Mouse (Mus musculus): ENCODE measurements at regions not wholly inside any gene's neighbourhood (a gene's known extent, or its start where the extent isn't known, plus 50 kb on each side); places are given as distances from the start of the nearest gene placed in this dataset.

DNA sequence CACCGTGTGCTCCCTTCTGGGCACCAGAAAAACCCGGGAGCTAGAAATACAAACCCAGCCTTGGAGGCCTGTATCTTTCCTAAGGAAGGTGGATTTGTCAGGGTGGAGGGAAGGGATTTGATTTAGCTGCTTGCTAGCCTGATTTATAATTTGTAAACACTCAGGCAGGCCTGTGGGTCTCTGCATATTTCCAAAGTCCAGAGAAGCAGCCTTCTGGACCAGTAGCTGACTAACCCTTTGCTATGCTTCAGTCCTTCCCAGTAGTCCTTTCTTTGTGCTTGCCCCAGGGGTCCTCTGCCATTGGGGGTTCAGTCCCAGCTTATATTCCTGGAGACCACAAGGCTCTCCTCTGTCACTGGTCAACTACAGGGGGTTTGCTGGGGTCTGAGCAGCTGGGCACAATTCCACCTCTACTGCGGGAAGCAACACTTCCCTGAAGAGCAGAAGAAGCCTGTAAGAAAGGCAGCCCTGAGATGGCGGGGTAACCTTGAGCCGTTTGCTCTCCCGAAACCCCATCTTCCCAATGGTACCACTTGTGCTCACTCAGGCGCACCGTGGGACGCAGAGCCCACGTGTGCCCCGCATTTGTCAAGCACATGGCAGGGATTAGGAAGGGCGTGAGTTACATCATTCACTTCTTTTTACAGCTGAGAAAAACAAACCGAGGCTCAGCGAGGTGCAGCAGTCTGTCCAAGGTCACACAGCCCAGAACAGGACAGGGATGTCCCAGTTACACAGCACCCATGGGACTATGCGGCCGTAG is 85.7 kb downstream of the 1700001O22Rik start:
- DNase-seq, result no peak

DNA sequence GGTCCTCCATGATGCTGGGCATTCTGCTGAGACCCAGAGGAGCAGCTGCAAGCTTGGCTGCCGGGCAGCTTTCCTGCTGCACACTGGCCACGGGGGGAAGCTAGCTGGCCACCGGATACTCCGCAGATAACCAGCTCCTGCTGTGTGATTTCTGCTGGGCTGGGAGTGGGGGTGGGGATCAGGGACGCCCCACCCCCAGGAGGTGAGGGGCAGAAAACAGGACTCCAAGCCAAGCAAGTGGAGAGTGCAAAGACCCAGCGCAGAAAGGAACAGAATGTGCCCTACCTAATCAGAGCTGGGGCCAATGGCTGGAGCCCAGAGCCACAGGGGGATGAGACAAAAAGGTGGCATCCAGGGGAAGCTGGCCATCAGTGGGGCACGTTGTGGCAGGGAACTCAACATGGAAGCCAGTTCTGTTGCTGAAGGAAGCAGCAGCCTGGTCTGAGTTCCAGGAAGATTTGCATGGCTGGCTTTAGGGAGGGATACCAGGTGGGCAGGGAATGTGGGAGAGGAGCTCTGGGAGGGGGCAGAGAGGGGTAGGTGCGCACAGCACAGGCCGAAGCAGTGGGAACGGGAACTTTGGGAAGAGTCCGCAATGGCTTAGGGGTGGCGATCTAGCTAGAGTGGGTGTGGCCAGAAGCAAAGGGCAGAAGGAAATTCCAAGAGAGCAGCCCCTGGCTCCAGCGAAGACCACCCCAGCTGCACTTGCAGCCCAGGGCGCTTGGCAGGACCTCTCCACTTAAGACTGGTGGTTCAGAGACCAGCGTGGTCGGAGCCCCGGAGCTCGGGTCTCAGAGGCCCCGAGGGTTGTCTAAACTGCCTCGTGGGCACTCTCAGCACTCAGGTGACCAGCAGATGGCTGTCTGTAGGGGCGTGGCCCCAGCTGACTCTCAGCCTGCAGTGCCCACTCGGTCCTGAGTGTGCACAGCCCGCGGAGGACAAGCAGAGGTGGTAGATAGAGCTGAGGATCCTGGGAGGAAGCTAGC is 86.6 kb downstream of the 1700001O22Rik start:
- peak; percentile 77 for DNase-seq

DNA sequence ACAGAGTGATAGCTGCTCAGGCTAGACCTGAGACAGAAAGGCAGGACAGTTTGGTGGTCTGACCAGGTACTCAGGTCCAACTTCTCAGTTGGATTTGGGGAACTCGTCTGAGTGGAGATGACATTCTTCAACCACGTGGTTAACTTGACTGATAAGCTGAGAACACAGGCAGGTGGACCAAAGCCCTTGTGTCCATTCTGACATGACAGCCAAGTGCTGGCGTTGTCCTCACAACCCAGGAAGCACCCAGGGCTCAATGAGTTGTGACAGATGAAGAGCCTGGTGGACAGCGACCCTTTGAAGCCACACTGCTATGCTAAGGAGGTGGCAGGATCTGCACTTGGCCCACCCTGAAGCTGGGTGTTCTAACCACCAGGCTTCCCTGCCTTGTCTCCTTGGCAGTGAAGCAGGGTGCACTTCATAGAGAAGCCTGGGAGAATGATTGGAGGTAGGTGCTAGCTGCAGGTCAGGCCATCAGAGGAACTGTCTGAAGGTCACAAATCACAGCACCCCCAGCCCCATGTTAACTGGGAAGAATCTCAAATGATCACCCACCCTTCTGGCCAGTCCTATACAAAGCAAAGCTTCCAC is 87.6 kb downstream of the 1700001O22Rik start:
- DNase-seq, result no peak

DNA sequence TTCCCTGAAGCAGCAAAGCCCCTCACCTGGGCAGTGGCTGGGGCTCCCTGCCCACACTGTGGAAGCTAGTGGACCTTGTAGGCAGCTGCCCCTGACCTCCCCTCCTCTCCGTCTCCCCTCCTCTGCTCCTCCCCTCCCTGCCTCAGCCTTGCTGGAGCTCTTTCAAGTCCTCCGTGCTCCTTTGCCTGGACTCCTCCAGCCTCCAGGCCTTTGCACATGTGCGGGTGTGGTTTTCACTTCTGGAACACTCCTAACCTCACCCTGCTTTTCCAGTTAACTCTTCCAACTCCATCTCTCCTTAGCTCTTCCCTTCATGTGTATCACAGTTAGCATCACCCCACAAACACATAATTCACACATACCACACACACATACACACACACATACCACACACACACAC is 89.9 kb downstream of the 1700001O22Rik start:
- DNase-seq, result peak; percentile 61

DNA sequence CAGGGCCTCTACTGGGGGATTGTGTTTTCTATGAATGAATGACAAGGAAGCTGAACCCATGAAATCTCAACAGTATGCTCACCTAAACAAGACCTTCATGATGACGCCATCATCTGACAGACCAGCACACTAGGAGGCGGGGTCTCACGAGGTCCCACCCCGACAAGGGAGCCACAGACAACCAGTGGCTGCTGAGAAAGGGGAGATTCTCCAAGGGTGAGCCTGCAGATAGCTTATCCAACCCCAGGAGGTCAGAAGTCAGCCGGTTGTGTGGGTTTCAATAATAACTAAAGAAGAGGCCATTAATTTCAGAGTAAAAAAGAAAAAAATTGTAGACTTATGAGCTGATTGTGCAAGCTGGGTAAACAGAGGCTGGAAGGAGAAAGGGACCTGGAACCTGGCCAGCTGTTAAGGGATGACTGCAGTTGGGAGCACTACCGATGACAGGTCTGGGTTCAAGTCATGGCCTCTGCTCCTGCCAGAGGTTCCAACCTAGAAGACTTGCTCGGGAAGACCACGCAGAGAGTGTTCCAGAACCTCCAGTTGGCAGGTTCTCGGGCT is 90.5 kb downstream of the 1700001O22Rik start:
- no peak for DNase-seq

DNA sequence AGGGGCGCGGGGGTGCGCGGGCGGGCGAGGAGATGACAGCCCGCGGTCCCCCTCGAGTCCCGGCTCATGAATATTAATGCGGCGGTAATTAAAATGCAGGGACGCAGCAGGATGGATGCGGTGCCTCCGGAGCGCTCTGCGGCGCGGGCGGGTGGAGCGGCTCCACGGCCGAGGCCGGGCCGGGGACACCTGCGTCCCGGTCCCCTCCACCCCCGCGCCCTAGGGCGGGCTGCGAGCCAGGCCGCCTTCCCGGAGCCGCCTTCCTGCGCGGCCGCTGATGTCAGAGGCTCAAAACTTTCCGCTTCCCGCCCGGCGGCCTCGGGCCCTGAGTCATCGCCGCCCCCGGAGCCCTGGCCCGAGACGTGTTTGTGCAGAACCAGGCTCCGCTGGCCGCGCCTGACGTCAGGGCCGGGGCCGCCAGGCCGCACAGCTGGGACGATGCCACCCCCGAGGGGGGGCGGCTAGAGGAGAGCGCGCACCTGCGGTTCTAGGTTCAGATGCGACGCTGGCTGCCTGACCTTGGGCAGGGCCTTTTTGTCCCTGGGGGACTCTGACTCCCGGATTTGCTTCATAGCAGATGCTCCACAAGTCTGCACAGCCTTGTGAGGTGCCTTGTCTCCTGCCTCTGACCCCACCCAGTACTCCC is 91.5 kb downstream of the 1700001O22Rik start:
- peak; percentile 94 for DNase-seq

DNA sequence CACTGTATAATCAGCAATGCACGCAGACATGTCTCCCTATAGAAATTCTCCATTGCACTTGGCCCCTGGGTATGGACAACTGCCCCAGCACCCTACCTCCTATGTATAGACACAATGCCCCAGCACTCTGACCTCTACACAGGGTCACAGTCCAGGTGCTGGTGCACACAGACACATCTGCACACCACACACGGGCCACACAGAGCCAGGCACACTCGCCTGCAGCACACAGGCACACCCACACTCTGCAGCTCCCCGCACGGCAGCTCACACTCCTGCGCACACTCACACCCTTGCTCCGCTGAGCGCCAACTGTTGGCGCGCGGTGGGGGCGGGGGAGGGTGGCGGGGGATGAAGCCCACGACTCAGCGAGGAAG is 92.0 kb downstream of the 1700001O22Rik start:
- peak; percentile 18 for DNase-seq

DNA sequence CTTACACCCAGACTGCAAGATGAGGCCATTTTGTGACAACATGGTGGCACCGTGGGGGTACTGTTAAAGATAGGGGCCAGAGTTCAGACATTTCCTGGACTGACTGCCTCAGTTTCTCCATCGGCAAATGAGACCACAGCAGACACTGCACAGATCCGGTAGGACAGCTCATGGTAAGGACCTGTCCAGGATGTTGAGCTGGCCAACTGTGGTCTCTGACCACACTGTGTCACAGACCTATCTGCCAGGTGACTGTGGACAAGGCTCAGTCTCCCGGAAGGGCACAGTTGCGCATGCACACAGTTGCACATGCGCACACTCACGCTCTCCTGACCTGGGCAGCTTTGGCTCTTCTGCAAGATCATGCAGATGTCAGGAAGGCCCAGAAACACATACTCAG is 92.6 kb downstream of the 1700001O22Rik start:
- no peak for DNase-seq

DNA sequence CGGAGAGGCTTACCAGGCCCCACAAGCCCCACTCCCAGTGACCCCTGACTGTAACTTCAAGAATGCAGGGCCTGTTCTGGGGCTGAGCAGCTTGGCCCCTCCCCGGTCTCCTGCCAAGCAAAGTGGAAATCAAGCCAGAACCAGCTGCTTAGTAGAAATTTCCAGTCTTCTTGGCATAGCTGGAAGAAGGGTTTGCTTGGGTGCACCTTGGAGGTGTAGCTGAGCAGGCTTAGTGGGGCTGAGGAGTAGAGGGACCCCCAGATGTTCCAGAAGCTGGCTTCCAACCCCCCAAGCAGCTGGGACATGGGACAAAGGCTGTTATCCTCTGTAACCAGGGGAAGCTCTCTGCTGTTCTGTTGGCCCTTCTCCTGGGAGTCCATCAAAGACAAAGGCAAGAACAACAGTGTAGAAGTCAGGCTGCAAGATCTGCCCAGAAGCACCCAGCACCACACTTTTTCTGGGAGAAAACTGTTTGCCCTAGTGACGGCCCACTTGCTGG is 94.0 kb downstream of the 1700001O22Rik start:
- peak; percentile 54 for DNase-seq

DNA sequence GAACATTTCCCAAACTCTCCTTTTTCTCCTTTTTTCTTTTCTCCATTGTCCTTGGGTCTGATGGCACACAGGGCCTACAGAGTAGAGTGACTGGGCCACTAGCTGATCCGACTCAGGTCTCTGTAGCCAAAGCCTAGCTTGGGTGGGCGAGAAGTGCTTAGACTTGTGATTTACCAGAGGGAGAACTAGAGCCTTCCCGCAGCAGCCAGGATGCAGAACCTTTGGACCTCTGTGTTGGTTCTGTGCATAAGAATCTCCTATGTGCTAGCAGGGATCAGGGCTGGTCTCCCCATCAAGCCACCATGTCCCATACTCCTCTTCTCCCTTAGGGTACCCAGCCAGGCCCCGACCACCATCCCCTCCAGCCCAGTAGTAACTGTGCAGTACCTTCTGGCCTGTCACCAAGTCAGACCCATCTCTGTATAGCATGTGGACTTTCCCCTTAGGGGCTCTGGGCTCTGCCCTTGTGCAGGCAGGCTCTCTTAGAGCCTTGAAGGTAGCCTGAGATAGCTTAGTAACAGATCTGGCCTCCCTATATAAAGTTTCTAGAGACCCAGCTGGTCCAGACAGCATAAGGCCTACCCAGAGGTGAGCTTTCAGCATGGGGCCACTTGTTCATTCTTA is 94.6 kb downstream of the 1700001O22Rik start:
- DNase-seq, result peak; percentile 20

DNA sequence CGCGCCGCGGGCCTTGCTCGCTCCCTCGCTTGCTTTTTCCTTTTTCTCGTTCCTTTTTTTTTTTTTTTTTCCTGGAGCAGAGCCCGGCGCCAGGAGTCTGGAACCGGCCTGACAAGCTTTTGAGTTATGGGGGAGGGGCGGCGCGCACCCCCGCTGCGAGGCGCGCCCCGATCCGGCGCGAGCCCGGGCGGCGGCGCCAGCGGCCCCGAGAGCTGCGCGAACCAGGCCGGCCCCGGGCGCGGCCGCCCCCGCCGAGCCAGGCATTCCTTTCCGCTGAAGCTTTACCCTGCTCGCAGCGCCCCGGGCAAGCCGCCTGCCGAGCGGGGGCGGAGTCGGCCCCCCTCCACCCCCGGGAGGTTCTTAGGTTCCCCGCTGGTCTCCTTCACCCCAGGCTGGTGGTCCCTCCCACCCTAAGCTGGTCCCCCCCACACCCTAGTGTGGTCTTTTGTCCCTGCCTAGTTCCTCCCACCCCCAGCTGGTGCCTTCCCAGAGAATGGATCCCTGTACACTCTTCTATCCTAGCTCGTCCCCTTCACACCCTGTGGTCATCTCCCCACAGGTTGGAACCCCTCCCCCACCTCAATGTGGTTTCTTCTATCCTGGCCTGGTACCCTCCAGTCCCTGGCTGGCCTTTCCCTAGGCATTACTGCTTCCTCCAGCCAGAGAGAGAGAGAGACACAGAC is 95.3 kb downstream of the 1700001O22Rik start:
- peak; percentile 93 for DNase-seq

DNA sequence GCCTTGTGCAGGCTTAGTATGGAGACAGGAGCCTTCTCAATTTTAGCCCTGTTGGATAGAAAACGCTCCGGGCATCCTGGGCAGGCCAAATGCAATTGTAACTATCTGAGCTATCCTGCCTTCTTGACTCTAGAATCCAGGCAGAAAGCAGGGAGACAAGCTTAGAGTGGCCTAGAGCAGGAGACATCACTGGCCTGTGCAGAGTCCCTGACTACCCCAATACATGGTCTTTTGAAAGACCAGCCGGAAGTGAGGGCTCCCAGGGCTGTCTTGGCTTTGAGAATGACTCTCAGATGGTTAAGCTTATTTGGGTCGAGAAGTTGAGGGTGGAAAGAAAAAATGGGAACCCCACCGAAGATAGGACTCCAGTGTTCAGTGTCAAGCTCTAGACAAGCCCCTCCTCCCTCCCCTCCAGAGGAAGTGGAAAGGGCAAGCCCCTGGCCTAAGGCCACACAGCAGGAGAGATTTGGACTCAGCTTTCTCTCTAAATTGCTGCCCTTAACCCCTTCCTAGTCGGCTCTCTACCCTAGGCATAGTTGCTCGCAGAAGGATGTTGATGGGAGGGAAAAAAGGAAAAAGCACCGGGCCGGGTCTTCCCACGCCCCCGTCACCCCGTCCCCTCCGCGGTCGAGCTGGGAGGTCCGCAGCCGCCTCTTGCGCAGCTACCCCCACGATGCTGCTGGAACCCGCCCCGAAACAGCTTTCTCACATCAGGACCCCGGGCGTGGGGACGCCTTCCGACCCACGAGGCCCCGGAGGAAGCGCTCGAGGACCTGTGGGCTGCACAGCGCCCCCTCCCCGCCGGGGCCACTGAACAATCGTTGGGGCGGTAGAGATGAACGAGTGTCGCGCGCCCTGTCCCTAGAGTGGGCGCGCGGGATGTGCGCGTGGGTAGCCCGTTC is 96.1 kb downstream of the 1700001O22Rik start:
- DNase-seq, result peak; percentile 92

DNA sequence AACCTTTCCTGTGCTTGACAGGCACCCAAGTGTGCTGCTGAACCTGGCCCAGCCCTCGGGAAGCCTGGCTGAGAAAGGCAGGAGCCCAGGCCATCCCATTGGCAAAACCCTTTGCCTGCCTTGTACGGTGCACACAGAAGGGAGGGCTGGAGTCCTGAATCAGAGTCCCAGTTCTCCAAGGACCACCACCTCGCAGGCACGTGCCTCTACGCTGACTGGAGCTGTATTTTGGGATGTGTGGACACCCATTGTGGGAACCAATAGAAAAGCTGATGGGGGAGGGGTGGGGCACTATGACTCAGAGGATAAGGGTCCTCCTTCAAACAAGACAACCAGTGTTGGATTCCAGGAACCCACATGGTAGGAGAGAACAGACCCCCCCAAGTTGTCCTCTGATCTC is 97.4 kb downstream of the 1700001O22Rik start:
- peak; percentile 37 for DNase-seq

DNA sequence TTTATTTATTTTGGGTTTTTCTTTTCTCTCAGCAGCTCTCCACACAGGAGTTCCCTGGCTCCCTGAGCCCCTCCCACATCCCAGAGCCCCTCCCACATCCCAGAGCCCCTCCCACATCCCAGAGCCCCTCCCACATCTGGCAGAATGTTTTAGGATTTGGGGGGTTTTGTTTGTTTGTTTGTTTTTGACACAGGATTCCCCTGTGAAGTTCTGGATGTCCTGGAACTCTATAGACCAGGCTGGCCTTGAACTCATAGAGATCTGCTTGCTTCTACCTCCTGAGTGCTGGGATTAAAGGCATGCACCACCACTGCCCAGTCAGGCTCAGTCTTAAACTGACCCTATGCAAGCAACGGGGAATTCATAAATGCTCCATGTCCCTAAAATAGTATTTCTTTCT is 100.2 kb downstream of the 1700001O22Rik start:
- DNase-seq, result peak; percentile 7

DNA sequence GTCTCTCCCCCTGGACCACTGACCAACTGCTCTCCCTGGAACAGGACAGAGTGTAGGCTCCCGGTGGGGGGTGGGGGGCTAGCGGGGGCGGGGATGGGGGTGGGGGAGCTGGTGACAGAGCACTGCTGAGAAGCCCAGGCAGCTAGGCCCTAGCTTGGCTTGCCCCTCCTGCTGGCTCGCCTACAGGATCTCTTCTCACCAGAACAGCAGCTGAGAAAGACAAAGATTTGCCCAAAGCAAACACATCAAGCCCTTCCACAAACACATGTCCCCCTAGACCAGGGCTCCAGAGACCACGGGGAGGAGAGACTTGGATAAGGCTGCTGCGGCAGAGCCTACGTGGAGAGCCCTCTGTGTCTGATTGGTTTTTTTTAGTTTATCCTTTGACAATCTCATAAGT is 100.8 kb downstream of the 1700001O22Rik start:
- peak; percentile 57 for DNase-seq

DNA sequence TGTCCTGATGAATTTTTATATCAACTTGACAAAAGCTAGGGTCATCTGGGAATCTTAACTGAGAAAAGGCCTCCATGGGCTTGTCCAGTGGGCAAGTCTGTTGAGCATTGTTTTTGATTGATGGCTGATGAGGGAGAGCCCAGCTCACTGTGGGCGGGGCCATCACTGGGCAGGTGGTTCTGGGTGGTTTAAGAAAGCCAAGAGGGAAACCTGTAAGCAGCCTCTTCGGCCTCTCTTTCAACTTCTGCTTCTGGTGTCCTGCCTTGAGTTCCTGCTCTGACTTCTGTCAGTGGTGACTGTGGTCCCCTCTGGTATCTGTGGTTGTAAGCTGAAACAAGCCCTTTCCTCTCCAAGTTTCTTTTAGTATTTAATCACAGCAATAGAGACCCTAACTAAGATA is 102.6 kb downstream of the 1700001O22Rik start:
- no peak for DNase-seq

DNA sequence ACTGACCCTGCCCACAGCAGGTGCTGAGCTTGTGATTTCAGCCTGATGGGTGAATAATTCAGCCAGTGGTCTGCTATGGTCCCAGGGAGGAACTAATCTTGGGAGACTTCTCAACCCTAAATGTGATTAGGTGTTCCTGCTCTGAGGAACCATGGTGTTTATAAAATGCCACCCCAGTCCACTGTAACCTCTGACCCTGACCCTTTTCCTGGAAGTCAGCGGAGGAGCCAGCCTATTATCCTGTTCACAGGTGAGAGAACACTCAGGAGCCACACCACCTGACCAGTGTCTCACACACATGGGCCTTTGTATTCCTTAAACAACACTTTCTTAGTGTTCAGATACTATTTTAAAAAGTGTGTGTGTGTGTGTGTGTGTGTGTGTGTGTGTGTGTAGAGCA is 103.0 kb downstream of the 1700001O22Rik start:
- DNase-seq, result no peak

DNA sequence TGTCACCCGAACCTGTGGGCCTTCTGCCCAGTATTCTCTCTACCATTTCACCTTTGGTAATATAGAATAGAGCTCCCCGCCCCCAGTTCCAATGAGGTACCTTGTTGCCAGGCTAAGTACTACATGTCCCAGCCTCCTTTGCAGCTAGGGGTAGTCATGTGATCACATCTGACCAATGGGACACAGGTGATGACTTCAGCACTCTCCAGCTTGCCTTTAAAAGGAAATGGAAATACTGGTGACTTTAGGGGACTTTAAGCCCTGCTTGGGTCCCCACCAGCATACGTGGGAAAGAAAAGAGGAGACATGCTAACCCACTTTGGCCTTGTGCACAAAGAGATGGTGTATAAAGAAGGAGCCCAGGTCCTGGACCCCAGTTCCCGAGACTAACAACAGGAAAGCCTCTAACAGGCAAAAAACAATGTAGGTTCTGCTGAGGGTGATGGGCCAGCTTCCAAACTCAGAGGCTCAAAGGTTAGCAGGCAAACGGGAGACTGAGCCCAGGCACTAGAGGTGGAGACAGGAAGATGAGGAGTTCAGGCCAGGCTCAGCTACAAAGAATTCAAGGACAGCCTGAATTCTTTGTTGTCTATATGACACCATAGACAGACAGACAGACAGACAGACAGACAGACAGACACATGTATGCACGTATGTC is 103.5 kb downstream of the 1700001O22Rik start:
- peak; percentile 91 for DNase-seq

DNA sequence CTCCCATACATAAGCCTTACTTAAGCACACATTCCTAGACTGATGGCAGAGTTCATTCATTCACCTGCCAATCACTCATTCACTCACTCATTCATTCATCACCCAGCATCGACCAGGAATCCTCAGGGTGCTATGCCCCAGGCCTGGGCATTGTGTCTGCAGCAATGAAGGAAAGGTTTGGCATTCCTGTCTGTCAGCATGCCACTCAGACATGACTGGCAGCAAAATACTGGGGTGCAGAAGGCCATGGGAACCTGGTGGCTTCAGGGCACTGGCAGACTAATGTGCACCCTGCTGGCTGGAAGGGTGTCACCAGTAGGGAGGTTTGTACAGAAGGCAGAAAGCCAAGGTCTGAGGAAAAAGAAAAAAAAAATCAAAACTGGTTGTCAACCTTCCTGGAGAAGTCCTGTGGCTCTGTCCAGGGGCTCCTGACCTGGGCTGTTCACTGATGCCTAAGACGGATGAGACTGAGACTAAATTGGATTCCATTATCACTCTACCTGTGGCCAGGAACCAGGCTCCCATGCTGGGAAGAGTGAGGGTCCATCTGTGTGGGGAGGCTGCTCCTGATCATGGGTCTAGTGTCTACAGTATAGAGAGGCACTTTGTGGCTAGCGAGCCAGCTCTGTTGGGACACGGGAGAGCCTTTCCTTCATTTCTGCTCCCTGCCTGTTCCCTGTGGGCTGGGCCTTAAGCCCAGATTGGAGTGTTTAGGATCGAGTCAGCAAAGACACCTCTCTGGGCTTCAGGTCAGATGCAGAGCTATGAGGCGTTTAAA is 104.1 kb downstream of the Cstad start:
- DNase-seq, result peak; percentile 6

Data from lung, postnatal 10 days (tissue).